Mouse (Mus musculus): Measurements from ENCODE around the gene Stim2.

Stim2 gene

DNA sequence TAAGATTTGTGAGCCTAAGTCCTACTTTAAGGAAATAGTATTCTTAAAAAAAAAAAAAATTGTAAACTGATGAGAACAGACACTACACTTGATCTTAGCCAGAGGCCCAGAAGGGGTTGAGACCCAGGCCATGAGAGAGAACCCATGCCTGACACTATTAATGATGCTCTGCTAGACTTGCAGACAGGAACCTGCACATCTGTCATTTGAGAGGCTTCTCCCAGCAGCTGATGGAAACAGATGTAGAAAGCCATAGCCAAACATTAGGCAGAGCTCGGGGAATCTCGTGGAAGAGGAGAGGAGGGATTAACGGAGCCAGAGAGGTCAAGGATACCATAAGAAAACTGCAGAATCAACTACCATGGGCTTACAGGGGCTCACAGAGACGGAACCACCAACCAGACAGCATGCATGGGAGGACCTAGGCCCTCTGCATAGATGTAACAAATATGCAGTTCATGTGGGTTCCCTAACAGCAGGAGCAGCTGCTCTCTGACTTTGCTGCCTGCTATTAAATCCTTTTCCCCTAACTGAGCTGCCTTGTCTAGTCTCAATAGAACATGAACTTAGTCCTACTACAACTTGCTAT lies 50.9 kb downstream of the Stim2 start:
- peak; percentile 24 for DNase-seq (ENCODE audit: low spot score)

DNA sequence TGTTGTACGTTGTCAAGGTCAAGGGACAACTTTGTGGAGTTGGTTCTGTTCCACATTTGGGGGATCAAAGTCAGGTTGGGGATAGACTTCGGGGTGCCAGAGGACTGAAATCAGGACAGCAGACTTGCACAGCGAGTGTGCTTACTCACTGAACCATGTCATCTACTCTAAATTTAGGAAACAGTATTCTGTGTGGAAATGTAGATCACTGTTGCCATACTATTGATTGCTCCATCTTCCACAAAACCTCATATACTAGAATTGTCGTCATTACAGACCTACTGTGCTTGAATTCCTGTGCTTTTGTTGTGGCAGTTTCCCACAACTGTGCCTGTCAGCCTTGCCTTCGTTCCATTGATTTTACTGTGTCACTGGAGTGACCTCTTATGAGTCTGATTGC lies 51.6 kb downstream of the Stim2 start:
- DNase-seq (ENCODE audit: low spot score), result no peak

GRCm38 (mm10) chr5:54051056-54051455 lies 52.8 kb downstream of the Stim2 start:
- no peak for DNase-seq (ENCODE audit: low spot score)

DNA sequence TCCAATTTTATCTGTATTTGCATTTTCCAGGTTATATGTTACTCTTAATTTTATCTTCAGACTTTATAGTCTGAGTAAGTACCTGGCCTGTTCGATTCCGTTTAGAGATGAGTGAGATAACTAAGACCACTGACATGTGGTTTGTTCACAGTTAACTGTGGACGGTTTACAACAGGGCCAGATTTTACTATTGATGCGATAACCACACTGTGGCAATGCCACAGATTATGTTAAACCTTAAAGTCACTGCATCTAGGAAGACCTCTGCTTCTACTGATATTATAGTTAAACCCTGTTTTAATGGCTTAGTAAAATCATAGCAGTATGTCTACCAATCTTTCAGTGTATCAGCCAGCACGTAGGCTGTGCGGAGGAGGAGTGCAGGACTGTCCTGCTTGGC lies 53.9 kb downstream of the Stim2 start:
- DNase-seq (ENCODE audit: low spot score), result no peak

DNA sequence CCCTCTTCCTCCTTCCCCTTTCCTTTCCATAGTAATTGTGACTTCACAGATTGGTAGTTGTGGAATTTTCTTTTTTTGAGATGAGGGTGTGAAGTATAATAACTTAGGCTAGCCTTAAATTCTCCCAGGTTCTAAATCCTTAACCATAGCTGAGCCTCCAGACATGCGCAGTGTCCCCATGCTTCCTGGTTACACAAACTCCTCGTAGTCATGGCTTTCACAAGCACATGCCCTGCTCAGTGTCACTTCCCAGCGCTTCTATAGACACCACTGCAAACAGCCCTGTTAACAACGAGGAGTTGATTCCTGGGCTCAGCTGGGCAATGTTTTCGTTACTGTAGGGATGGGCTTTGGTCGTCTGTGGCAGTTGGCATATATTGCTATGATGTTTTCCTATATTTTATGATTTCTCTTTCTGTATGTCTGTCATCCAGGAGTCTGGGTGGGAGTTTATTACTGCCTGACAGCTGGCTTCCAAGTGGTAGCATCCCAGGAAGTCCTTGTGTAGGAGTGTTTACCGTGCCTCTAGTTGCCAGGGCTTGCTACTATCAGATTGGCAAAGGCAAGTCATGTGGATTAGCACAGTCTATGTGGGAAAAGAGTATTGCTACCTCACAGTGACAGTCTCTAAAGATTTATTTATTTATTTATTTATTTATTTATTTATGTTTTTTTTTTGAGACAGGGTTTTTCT lies 55.5 kb downstream of the Stim2 start:
- no peak for DNase-seq (ENCODE audit: low spot score)

- no peak for DNase-seq (ENCODE audit: low spot score)
Observed at GRCm38 (mm10) chr5:54056266-54056665, 58.0 kb downstream of the Stim2 start.

GRCm38 (mm10) chr5:54059998-54060397 lies 61.7 kb downstream of the Stim2 start:
- DNase-seq (ENCODE audit: low spot score), result no peak

- DNase-seq (ENCODE audit: low spot score), result no peak
Observed at GRCm38 (mm10) chr5:54062079-54062478, 63.8 kb downstream of the Stim2 start.

- no peak for DNase-seq (ENCODE audit: low spot score)
Observed at GRCm38 (mm10) chr5:54067591-54067990, 69.3 kb downstream of the Stim2 start.

DNA sequence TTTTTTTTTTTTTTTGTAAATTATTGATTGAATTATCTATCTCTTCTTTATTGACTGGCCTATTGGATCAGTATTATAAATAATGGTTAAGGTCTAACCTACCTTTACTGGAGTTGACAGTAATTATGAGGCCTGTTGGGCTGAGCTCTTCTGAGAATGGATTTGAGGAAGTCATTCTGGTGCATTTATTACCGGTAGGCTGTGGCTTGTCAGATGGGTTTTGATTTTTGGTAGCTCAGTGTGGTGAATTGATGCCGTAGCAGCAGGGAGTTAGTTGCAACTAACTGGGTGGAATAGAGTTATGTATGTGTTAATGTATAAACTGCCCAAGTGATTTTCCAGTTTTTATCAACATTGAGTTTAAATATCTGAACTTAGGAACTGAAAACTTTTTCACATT lies 72.2 kb downstream of the Stim2 start:
- no peak for DNase-seq (ENCODE audit: low spot score)

DNA sequence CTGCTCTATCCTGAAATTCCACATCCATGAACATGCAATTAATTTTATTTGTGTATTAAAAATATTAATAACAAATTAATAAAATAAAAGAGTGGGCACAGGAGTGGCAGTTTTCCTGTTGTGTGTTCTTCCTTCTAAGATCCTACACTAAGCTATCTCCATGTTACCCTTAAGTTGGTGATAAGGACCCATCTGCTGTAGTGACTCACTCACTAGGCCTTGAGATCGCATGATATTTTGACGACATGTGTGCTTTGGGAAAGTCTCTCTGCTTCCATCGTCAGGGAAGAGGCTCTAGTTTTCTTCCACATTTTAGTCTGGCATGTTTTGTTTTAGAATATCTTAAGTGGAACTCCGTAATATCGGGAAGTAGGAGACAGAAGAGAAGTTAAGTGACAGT lies 73.0 kb downstream of the Stim2 start:
- DNase-seq (ENCODE audit: low spot score), result no peak

- no peak for DNase-seq (ENCODE audit: low spot score)
Observed at GRCm38 (mm10) chr5:54071705-54072104, 73.4 kb downstream of the Stim2 start.

DNA sequence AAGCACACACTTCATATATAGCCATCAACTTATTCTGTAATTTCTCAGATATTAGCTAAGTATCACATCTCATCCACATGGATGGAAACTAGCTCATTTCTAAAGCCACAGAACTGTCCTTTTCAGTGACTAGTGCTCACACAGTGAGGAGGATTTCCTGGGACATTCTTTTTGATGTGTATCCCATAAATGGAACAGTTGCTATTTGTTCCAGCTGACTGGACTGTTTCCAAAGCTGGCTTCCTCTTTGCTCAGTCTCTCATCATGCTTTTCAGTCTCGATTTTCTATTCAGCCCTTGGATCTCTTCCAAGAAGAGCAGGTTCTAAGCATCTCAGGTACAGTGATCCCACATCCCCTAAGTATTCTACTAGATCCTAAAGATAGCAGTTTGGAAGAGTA lies 75.0 kb downstream of the Stim2 start:
- DNase-seq (ENCODE audit: low spot score), result no peak

DNA sequence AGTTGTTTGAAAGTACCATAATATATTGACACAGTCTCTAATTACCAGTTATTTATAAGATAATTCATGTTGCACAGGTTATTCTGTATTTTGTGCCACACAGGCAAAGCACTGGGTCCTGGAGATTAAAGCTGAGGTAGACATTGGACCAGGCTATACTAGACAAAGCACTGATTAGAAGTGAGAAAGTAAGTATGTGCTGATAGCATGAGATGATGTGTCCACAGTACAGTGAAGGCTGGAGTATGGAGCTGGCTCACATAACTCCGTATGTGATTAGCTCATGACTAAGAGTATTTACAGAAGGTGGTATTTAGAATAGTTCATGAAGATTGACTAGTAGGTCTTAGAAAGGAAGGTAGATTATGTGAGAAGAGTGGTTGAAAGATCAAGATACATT lies 81.7 kb downstream of the Stim2 start:
- no peak for DNase-seq (ENCODE audit: low spot score)

DNA sequence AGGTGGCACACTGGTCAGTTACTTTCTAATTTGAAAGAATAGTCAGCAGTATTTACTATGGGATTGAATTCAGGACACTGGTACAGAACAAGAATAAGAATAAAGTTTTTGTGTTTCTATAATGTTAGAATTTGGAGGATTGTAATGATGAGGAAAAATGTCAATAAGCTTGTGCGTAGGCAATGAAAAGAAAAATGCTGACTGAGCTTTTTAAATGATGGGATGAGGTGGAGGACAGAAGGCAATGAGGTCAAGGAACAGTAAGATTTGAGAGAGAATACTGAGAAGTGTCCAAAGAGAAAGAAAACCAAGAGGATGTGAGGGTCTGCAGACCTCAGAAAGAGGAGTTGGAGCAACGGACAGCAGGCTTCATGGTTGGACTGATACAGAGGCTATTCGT lies 89.6 kb downstream of the Stim2 start:
- no peak for DNase-seq (ENCODE audit: low spot score)

- no peak for DNase-seq (ENCODE audit: low spot score)
Observed at GRCm38 (mm10) chr5:54098219-54098618, 99.9 kb downstream of the Stim2 start.

DNA sequence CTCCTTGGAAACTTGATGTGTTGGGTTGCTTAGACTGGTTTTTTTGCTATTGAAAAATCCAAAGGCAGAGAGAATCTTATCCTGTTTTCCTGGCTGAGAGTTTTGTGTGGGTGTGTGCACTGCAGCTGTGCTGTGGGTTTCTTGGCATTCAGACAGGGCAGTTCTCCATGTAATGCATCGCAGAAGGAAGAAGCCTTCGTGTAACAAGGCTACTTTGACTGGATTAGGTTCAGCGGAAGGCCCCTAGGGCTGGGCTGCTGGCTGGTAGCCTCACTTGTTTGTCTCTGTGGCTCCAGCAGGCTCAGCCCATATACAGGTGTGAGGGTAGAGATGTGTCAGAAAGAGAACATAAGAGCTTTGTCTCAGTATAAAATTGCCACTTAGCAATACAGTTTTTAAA lies 102.6 kb downstream of the Stim2 start:
- no peak for DNase-seq (ENCODE audit: low spot score)

DNA sequence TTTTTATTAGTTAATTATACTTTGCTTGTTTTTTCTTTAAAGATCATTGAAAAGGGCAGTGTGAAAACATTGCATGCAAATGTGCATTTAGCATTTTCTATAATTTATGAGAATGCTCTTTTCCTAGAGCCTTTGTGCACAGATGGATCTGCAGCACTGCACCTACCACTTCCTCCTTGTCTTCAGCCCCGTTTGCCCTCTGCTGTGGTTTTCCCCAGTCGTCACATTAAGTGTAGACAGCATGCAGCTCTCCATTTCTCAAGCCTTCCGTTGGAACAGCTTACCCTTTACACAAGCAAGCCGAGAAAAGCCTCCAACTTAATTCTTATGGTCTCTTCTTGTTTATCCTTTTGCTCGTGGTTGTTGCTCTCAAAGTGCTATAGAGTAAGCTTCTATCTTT lies 103.0 kb downstream of the Stim2 start:
- DNase-seq (ENCODE audit: low spot score), result no peak

GRCm38 (mm10) chr5:54101960-54102359 lies 103.7 kb downstream of the Stim2 start:
- no peak for DNase-seq (ENCODE audit: low spot score)

GRCm38 (mm10) chr5:54106669-54107068 lies 108.4 kb downstream of the Stim2 start:
- DNase-seq (ENCODE audit: low spot score), result no peak

GRCm38 (mm10) chr5:54107069-54107468 lies 108.8 kb downstream of the Stim2 start:
- no peak for DNase-seq (ENCODE audit: low spot score)

GRCm38 (mm10) chr5:54109096-54109495 lies 110.8 kb downstream of the Stim2 start:
- DNase-seq (ENCODE audit: low spot score), result no peak

GRCm38 (mm10) chr5:54110789-54111188 lies 112.5 kb downstream of the Stim2 start:
- no peak for DNase-seq (ENCODE audit: low spot score)

GRCm38 (mm10) chr5:54113284-54113683 lies 115.0 kb downstream of the Stim2 start:
- DNase-seq (ENCODE audit: low spot score), result peak; percentile 82

All from retina, embryonic 14.5 days (tissue).